Mouse (Mus musculus) stomach, embryonic 14.5 days (tissue): Measurements from ENCODE around the gene Txlnb. TPM values are rescaled to one million over a fixed set of nuclear protein-coding genes. Genes with fewer than 3 reads are reported as not detected.

ENCODE experiments used
- ATAC-seq: fragments of 200-750 bp; cut with Nextera tagmentation; 2 replicates; pipeline ENCODE4 v1.8.0; 2017; ENCODE audit warnings: low read depth, moderate TSS enrichment; ENCODE audit not compliant: insufficient number of reproducible peaks, insufficient read depth, low FRiP score
- H3K27ac ChIP-seq: fragments of 300-500 bp; sonication (generic); 2 replicates; pipeline ENCODE4 v1.5.1; 2014; ENCODE audit warnings: mild to moderate bottlenecking, low read length, moderate library complexity, mixed read lengths
- H3K27me3 ChIP-seq: fragments of 300-500 bp; sonication (generic); 2 replicates; pipeline ENCODE4 v1.6.1; 2014; ENCODE audit warnings: low read length, control low read depth, mixed read lengths; ENCODE audit not compliant: control insufficient read depth, insufficient read depth
- H3K36me3 ChIP-seq: fragments of 300-500 bp; sonication (generic); 2 replicates; pipeline ENCODE4 v1.6.1; 2014; ENCODE audit warnings: mild to moderate bottlenecking, control low read depth, low read length, moderate library complexity, mixed read lengths; ENCODE audit not compliant: control insufficient read depth, insufficient read depth
- H3K4me1 ChIP-seq: fragments of 300-500 bp; sonication (generic); 2 replicates; pipeline ENCODE4 v1.6.1; 2014; ENCODE audit warnings: low read length, control low read depth, mixed read lengths; ENCODE audit not compliant: control insufficient read depth, insufficient read depth
- H3K4me2 ChIP-seq: fragments of 300-500 bp; sonication (generic); replicated peaks from 2 replicates; pipeline ENCODE4 v1.6.1; 2014; ENCODE audit warnings: low read depth, low read length, control low read depth
- H3K4me3 ChIP-seq: fragments of 300-500 bp; sonication (generic); 2 replicates; pipeline ENCODE4 v1.5.1; 2014; ENCODE audit warnings: low read depth, low read length, control low read depth
- H3K9ac ChIP-seq: fragments of 300-500 bp; sonication (generic); replicated peaks from 2 replicates; pipeline ENCODE4 v1.6.1; 2014; ENCODE audit warnings: low read depth, mild to moderate bottlenecking, control low read depth, low read length, moderate library complexity, mixed read lengths
- H3K9me3 ChIP-seq: fragments of 300-500 bp; sonication (generic); 2 replicates; pipeline ENCODE4 v1.6.1; 2016; ENCODE audit warnings: low read depth, low read length, control low read depth; ENCODE audit not compliant: control insufficient read depth
- WGBS: fragments of 180-500 bp; shearing (Covaris S2); extraction: QIAGEN DNeasy Blood & Tissue Kit; methylation state at CpG from one replicate; pipeline ENCODE4 v1.1.7; 2014; 5-methylcytosine and 5-hydroxymethylcytosine counted together
- polyA plus RNA-seq: library from polyadenylated mRNA; unstranded; fragments of >200 nt; fragmentation: Nextera tagmentation; extraction: Ambion mirVana; gene quantifications from 2 replicates; pipeline ENCODE4 v1.2.1, GENCODE M21; 2014

Gene Txlnb
- polyA plus RNA-seq, 1 experiment from 2014 or later: 0.77 TPM

- H3K9me3 ChIP-seq: no peaks in the 10 kb centered on the region
- no peaks in the 10 kb centered on the region for H3K4me1 ChIP-seq
- H3K27me3 ChIP-seq: no peaks in the 10 kb centered on the region
- no peak overlapping the region for H3K27ac ChIP-seq
- ATAC-seq: no peak
- H3K36me3 ChIP-seq: no peaks in the 10 kb centered on the region
- H3K4me2 ChIP-seq: no peak overlapping the region
- no peak overlapping the region for H3K9ac ChIP-seq
- H3K4me3 ChIP-seq: no peak overlapping the region
- WGBS: 80% methylated on average over 6 of the region's 6 CpGs
Observed at GRCm38 (mm10) chr10:17835031-17835430, 39.0 kb downstream of the Txlnb start.

DNA sequence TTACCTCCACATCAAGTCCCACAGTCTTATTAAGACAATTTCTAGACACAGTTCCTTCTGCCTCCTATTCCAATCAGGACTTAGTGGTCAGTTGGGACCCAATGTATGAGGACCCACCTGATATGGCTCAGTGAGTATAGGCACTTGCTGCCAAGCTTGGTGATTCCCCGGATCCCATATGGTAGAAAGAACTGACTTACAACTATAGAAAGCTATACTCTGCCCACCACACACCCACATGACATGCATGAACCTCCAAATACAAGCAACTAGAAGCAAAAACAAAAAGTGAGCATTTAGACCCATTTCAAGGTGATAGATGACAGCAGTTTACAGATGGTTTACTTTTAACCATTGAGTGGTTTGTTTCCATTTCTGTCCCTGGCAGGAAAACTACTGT, 40.2 kb downstream of the Txlnb start:
- Histone ChIP-seq H3K4me3 (no peak overlapping the region), H3K4me2 (no peak overlapping the region), H3K4me1 (no peaks in the 10 kb centered on the region), H3K36me3 (no peaks in the 10 kb centered on the region), H3K9ac (no peak overlapping the region), H3K9me3 (no peaks in the 10 kb centered on the region), H3K27ac (no peak overlapping the region), H3K27me3 (no peaks in the 10 kb centered on the region)
- 88% methylated on average over 1 of the region's 1 CpGs for WGBS
- ATAC-seq: no peak

GRCm38 (mm10) chr10:17842030-17842429, 46.0 kb downstream of the Txlnb start:
- 0 out of 2 replicates have a peak, but pooled peaks cover 1% of the 10 kb centered on the region for H3K9me3 ChIP-seq
- H3K4me3 ChIP-seq: no peak overlapping the region
- H3K4me2 ChIP-seq: no peak overlapping the region
- H3K27me3 ChIP-seq: no peaks in the 10 kb centered on the region
- H3K9ac ChIP-seq: no peak overlapping the region
- ATAC-seq: no peak
- no peaks in the 10 kb centered on the region for H3K4me1 ChIP-seq
- 87% methylated on average over 3 of the region's 3 CpGs for WGBS
- H3K36me3 ChIP-seq: no peaks in the 10 kb centered on the region
- no peak overlapping the region for H3K27ac ChIP-seq

GRCm38 (mm10) chr10:17844781-17845537, 48.9 kb downstream of the Txlnb start:
- Histone ChIP-seq H3K27me3 (no peaks in the 10 kb centered on the region), H3K9me3 (0 out of 2 replicates have a peak, but pooled peaks cover 2% of the 10 kb centered on the region), H3K36me3 (no peaks in the 10 kb centered on the region), H3K4me2 (no peak overlapping the region), H3K27ac (no peak overlapping the region; the same call in 1 of the 2 replicates), H3K4me1 (no peaks in the 10 kb centered on the region), H3K9ac (no peak overlapping the region), H3K4me3 (no peak overlapping the region)
- WGBS: 28% methylated on average over 4 of the region's 4 CpGs
- peak; percentile 42; the same call in 1 of the 2 replicates for ATAC-seq

- no peaks in the 10 kb centered on the region for H3K4me1 ChIP-seq
- H3K9me3 ChIP-seq: no peaks in the 10 kb centered on the region
- no peaks in the 10 kb centered on the region for H3K27me3 ChIP-seq
- H3K9ac ChIP-seq: no peak overlapping the region
- no peak overlapping the region for H3K4me2 ChIP-seq
- H3K4me3 ChIP-seq: no peak overlapping the region
- H3K27ac ChIP-seq: no peak overlapping the region
- no peaks in the 10 kb centered on the region for H3K36me3 ChIP-seq
- WGBS: 82% methylated on average over 9 of the region's 9 CpGs
- ATAC-seq: no peak
Observed at GRCm38 (mm10) chr10:17857647-17858261, 61.7 kb downstream of the Txlnb start.

GRCm38 (mm10) chr10:17860701-17861480, 64.9 kb downstream of the Txlnb start:
- Histone ChIP-seq H3K27me3 (no peaks in the 10 kb centered on the region), H3K4me1 (no peaks in the 10 kb centered on the region), H3K9me3 (no peaks in the 10 kb centered on the region), H3K4me3 (no peak overlapping the region), H3K27ac (no peak overlapping the region), H3K9ac (no peak overlapping the region), H3K36me3 (no peaks in the 10 kb centered on the region), H3K4me2 (no peak overlapping the region)
- ATAC-seq: no peak
- WGBS: 64% methylated on average over 6 of the region's 6 CpGs

DNA sequence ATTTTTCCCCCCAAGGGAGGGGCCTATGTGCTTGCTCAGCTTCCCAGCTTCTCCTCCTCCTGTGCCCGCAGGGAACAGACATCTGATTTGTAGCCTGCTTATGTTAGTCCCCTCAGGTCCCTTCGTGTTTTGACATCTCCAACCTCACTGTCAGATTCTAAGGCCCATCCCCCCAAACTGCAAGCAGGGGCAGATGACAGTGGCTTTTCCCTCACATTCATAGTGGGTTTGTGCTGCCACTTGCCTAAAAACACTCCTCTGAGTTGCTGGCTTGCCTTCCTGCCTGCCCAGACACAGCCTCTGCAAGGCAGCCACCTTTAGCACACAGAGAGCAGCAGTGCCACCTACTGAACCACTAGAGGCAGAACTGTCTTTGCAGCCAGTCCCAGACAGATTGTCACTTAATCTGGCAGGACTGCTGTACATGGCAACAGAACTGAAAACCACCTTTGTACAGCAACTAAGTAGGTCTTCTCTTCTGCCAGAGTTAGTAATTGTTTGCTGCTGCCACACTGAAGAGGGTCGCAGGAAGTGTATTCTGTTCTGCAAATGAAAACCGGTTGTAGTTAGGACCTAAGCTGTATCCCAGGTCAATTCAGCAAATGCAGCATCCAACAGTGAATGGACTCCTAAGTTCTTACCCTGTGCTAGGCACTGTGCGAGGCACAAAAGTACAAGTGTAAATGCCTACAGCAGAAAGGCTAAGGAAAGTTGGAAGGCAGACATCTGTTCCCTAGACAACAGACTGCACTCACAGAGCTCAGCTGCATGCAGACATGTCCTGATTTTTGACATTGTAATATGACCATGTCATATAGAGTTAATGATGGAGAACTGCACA, 74.0 kb downstream of the Txlnb start:
- Histone ChIP-seq H3K9ac (no peak overlapping the region), H3K4me1 (no peaks in the 10 kb centered on the region), H3K4me2 (no peak overlapping the region), H3K27me3 (no peaks in the 10 kb centered on the region), H3K4me3 (no peak overlapping the region), H3K36me3 (no peaks in the 10 kb centered on the region), H3K9me3 (no peaks in the 10 kb centered on the region), H3K27ac (no peak overlapping the region)
- WGBS: 33% methylated on average over 5 of the region's 5 CpGs
- peak; percentile 71; the same call in 1 of the 2 replicates for ATAC-seq
